In genomic region chr11:33932386-33933111, GRCm38 (mm10) we compare ENCODE assay signal across 8 mouse cellular contexts. TPM values are rescaled to one million over a fixed set of nuclear protein-coding genes. Genes with fewer than 3 reads are reported as not detected.
DNase-seq lines count a peak whose midpoint lies in the region; ATAC-seq and TF ChIP-seq lines count a peak whose summit lies in the region.

No protein-coding gene starts in this region.

- no peak overlapping the region for H3K4me3 ChIP-seq in lung, postnatal 0 days (ENCODE audit: low read depth, low read length)
- H3K4me3 ChIP-seq in bone marrow, adult 2 months (replicated peaks; ENCODE audit: control insufficient read depth, low read depth, low read length), result peak overlapping the region; percentile 35
- no peak overlapping the region for H3K4me3 ChIP-seq in neural tube, embryonic 15.5 days (replicated peaks)

- TF ChIP-seq CTCF in lung, postnatal 0 days (IDR thresholded peaks at IDR 0.05), result no peak
- no peak for TF ChIP-seq CTCF in bone marrow, adult 2 months (IDR thresholded peaks at IDR 0.05; ENCODE audit: control insufficient read depth, insufficient read depth, low read length)

- H3K36me3 ChIP-seq in lung, postnatal 0 days (ENCODE audit: insufficient read depth, low read length), result no peaks in the 10 kb centered on the region
- no peaks in the 10 kb centered on the region for H3K36me3 ChIP-seq in neural tube, embryonic 15.5 days

- H3K4me2 ChIP-seq in lung, postnatal 0 days (replicated peaks; ENCODE audit: low read depth, low read length), result peak overlapping the region; percentile 25; the same call in 1 of the 2 replicates
- H3K4me2 ChIP-seq in neural tube, embryonic 15.5 days, result peak overlapping the region; percentile 17

- TF ChIP-seq EP300 in lung, postnatal 0 days (IDR thresholded peaks at IDR 0.05), result no peak

- no peak overlapping the region for H3K27ac ChIP-seq in lung, postnatal 0 days (ENCODE audit: low read length)
- H3K27ac ChIP-seq in bone marrow, adult 2 months (ENCODE audit: control insufficient read depth, insufficient read depth, low read depth, low read length, poor library complexity), result peak overlapping the region; percentile 53
- H3K27ac ChIP-seq in neural tube, embryonic 15.5 days (replicated peaks), result no peak overlapping the region

- peak; percentile 23 for DNase-seq in lung, postnatal 0 days (ENCODE audit: low spot score)
- no peak for DNase-seq in lung, postnatal 36 days
- peak; percentile 29 for DNase-seq in kidney, adult 9 months
- no peak for DNase-seq in ovary, postnatal 14 days (ENCODE audit: low spot score)
- DNase-seq in cerebellum, adult 18-20 months, result no peak
- DNase-seq in adrenal gland, adult 2 months, result no peak

- no peaks in the 10 kb centered on the region for H3K27me3 ChIP-seq in lung, postnatal 0 days (replicated peaks; ENCODE audit: insufficient read depth, low read length)
- H3K27me3 ChIP-seq in neural tube, embryonic 15.5 days (replicated peaks), result no peaks in the 10 kb centered on the region

- no peak for TF ChIP-seq POLR2A in bone marrow, adult 2 months (IDR thresholded peaks at IDR 0.05; ENCODE audit: borderline replicate concordance, control insufficient read depth, low read depth, low read length)

- H3K9ac ChIP-seq in lung, postnatal 0 days (replicated peaks; ENCODE audit: low read depth), result no peak overlapping the region
- H3K9ac ChIP-seq in neural tube, embryonic 15.5 days (replicated peaks), result no peak overlapping the region

- peak; percentile 49 for ATAC-seq in lung, postnatal 0 days
- ATAC-seq in neural tube, embryonic 15.5 days (ENCODE audit: low FRiP score), result no peak

- peaks cover 3% of the 10 kb centered on the region; the same call in 1 of the 2 replicates for H3K4me1 ChIP-seq in lung, postnatal 0 days (ENCODE audit: insufficient read depth, low read depth, low read length)
- H3K4me1 ChIP-seq in bone marrow, adult 2 months (ENCODE audit: control insufficient read depth, insufficient read depth, low read length), result peaks cover 3% of the 10 kb centered on the region
- peaks cover 17% of the 10 kb centered on the region for H3K4me1 ChIP-seq in neural tube, embryonic 15.5 days

- H3K9me3 ChIP-seq in lung, postnatal 0 days (ENCODE audit: low read length), result no peaks in the 10 kb centered on the region
- no peaks in the 10 kb centered on the region for H3K9me3 ChIP-seq in neural tube, embryonic 15.5 days (replicated peaks)

- WGBS in lung, postnatal 0 days, result 46% methylated on average over 18 of the region's 18 CpGs
- WGBS in bone marrow, adult 2 months, result 4% methylated on average over 18 of the region's 18 CpGs
- 43% methylated on average over 18 of the region's 18 CpGs for WGBS in neural tube, embryonic 15.5 days

RNA-seq across cellular contexts. Expression of gene Kcnmb1, which starts 30.3 kb away (rescaled TPM):
- 0.66 and 0.74 TPM in 2 replicates for polyA plus RNA-seq in lung, postnatal 0 days (2015; fragmentation: Nextera tagmentation; extraction: Ambion mirVana)
- polyA plus RNA-seq in bone marrow, adult 2 months (2011; ENCODE audit: insufficient read depth, insufficient read length, low replicate concordance, missing spikeins), result not detected in 2 replicates
- polyA plus RNA-seq in neural tube, embryonic 15.5 days (2015; fragmentation: Nextera tagmentation; extraction: Ambion mirVana), result 0.36 and 0.45 TPM in 2 replicates
- under 1 TPM; 0.12 to 0.21 TPM for total RNA-seq in adrenal gland, adult 2 months (2021)
- polyA plus RNA-seq in adrenal gland, adult 2 months (2012; rRNA removed), result 0.17 and 0.27 TPM in 2 replicates

Comparison
In these comparisons a context has a peak if more than half of its experiments do, and no peak if none do; other contexts are left out.
1. DNase-seq: peak in lung, postnatal 0 days (single experiment) and kidney, adult 9 months (single experiment); none in lung, postnatal 36 days (single experiment), ovary, postnatal 14 days (single experiment), cerebellum, adult 18-20 months (0 of 2) and adrenal gland, adult 2 months (single experiment).